Mouse (Mus musculus): ENCODE results near the gene Utp15. TPM values are rescaled to one million over a fixed set of nuclear protein-coding genes. Genes with fewer than 3 reads are reported as not detected.

Utp15 gene
- polyA plus RNA-seq, 1 experiment: 6.9 TPM

DNA sequence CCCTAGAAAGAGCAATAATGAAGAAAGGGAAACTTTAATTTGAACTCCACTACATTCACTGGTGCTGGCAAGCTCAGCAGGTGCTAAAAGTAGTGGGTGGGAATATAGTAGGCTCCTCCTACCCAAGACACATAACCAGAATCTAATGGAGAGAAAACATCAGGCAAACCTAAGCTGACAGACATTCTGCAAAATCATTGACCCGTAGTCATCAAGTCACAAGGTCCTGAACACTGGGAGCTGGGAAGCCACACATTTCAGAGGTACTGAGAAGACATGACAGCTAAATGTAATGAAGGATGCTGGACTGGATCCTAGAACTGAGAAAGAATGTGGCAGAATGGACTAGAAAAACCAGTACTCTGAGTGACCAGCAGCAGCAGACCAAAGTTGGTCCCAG, 32.3 kb downstream of the Utp15 start:
- WGBS: 77% methylated on average over 1 of the region's 1 CpGs
- Histone ChIP-seq H3K4me1 (ENCODE audit: control insufficient read depth, insufficient read depth, low read length) (no peaks in the 10 kb centered on the region), H3K27me3 (replicated peaks; ENCODE audit: control insufficient read depth, insufficient read depth, low read length) (no peaks in the 10 kb centered on the region), H3K36me3 (ENCODE audit: control insufficient read depth, insufficient read depth, low read length) (no peaks in the 10 kb centered on the region), H3K27ac (ENCODE audit: insufficient read depth, low read depth, low read length) (no peak overlapping the region), H3K4me3 (ENCODE audit: insufficient read depth, low read depth, low read length) (no peak overlapping the region)
- no peak for TF ChIP-seq CTCF (conservative IDR thresholded peaks at IDR 0.05; ENCODE audit: insufficient read depth, insufficient read length, low read depth, low read length)
- no peak for TF ChIP-seq POLR2A (IDR thresholded peaks at IDR 0.05; ENCODE audit: low read depth, low read length)
- DNase-seq: no peak

DNA sequence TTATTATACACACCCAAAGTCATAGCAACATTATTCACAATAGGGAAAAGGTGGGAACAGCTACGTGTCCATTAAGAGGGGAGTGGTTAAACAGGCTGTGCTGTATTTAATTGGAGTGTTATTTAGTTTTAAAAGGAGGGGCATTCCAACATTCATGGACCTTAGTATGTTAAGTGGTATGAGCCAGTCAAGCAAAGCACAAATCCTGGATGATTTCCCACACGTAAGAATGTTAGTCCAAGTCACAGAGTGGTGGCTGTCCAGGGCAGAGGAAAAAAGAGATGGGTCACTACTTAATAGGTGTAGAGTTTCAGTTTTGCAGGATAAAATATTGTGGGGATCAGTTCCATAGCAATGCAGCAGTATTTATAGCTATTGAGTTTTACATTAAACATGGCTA, 36.6 kb downstream of the Utp15 start:
- no peak overlapping the region for H3K27ac ChIP-seq (ENCODE audit: insufficient read depth, low read depth, low read length)
- no peaks in the 10 kb centered on the region for H3K36me3 ChIP-seq (ENCODE audit: control insufficient read depth, insufficient read depth, low read length)
- H3K27me3 ChIP-seq (replicated peaks; ENCODE audit: control insufficient read depth, insufficient read depth, low read length): no peaks in the 10 kb centered on the region
- no peak for DNase-seq
- no peak for TF ChIP-seq CTCF (conservative IDR thresholded peaks at IDR 0.05; ENCODE audit: insufficient read depth, insufficient read length, low read depth, low read length)
- TF ChIP-seq POLR2A (IDR thresholded peaks at IDR 0.05; ENCODE audit: low read depth, low read length): no peak
- 38% methylated on average over 2 of the region's 2 CpGs for WGBS
- H3K4me1 ChIP-seq (ENCODE audit: control insufficient read depth, insufficient read depth, low read length): no peaks in the 10 kb centered on the region
- H3K4me3 ChIP-seq (ENCODE audit: insufficient read depth, low read depth, low read length): no peak overlapping the region

DNA sequence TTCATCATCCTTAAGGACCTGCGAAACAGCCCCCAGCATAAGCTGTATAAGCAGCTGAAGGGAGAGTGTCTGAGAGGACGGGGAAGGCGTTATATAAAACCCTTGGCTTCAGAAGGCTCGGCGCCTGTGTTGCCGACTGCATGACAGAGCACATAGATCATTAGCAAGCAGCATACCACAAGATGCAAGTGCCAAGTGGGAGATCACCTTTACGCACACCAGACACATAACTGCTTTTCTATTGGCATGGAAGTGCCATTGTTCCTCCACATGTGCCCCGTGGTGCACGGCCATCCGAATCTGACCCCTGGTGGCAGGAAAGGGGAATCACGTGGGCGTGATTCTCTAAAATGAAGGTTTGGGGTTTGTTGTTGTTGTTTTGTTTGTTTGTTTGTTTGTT, 40.0 kb downstream of the Utp15 start:
- no peak overlapping the region for H3K27ac ChIP-seq (ENCODE audit: insufficient read depth, low read depth, low read length)
- 24% methylated on average over 12 of the region's 12 CpGs for WGBS
- peak; percentile 33 for DNase-seq
- H3K4me3 ChIP-seq (ENCODE audit: insufficient read depth, low read depth, low read length): no peak overlapping the region
- no peaks in the 10 kb centered on the region for H3K4me1 ChIP-seq (ENCODE audit: control insufficient read depth, insufficient read depth, low read length)
- TF ChIP-seq CTCF (conservative IDR thresholded peaks at IDR 0.05; ENCODE audit: insufficient read depth, insufficient read length, low read depth, low read length) (peak; percentile 75), POLR2A (IDR thresholded peaks at IDR 0.05; ENCODE audit: low read depth, low read length) (no peak)
- H3K36me3 ChIP-seq (ENCODE audit: control insufficient read depth, insufficient read depth, low read length): no peaks in the 10 kb centered on the region
- no peaks in the 10 kb centered on the region for H3K27me3 ChIP-seq (replicated peaks; ENCODE audit: control insufficient read depth, insufficient read depth, low read length)

DNA sequence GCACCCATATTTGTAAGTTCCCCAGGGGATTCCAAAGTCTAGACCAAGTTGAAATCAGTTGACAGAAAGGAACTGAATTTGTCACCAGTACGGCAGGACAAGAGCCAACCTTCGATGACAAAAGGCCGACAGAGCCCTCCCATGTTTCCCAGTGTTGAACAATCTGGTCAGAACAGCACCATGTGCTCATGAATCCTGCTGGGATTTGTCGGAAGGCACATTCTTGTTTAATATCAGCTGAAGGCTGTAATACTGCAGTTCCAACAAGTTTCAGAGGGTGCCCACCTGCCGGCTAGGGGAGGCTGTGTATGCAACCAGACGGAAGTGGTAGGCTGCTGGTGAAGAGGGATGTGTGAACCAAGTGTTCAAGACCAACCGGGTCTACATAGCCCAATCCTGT, 52.7 kb downstream of the Utp15 start:
- no peak for DNase-seq
- Histone ChIP-seq H3K27me3 (replicated peaks; ENCODE audit: control insufficient read depth, insufficient read depth, low read length) (no peaks in the 10 kb centered on the region), H3K4me3 (ENCODE audit: insufficient read depth, low read depth, low read length) (no peak overlapping the region), H3K36me3 (ENCODE audit: control insufficient read depth, insufficient read depth, low read length) (no peaks in the 10 kb centered on the region), H3K27ac (ENCODE audit: insufficient read depth, low read depth, low read length) (no peak overlapping the region), H3K4me1 (ENCODE audit: control insufficient read depth, insufficient read depth, low read length) (no peaks in the 10 kb centered on the region)
- 89% methylated on average over 7 of the region's 7 CpGs for WGBS
- TF ChIP-seq CTCF (conservative IDR thresholded peaks at IDR 0.05; ENCODE audit: insufficient read depth, insufficient read length, low read depth, low read length): no peak
- no peak for TF ChIP-seq POLR2A (IDR thresholded peaks at IDR 0.05; ENCODE audit: low read depth, low read length)

DNA sequence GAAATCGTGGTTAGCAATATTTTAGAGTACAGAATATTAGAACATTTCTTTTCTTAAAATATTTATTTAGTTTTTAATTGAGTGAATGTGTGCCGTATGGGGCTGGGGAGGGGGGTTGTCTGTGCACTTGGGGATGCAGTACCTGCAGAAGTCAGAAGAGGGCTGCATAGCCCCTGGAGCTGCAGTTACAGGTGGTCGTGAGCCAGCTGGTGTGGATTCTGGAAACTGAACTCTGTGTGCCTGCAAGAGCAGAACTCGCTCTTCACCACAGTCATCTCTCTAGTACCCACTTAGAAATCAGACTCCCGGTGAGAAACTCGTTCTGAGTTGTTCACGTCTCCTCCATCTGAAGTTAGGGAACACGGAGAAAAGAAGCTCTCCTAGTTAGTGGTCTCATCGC, 54.0 kb downstream of the Utp15 start:
- WGBS: 56% methylated on average over 9 of the region's 9 CpGs
- Histone ChIP-seq H3K4me3 (ENCODE audit: insufficient read depth, low read depth, low read length) (no peak overlapping the region), H3K27me3 (replicated peaks; ENCODE audit: control insufficient read depth, insufficient read depth, low read length) (no peaks in the 10 kb centered on the region), H3K36me3 (ENCODE audit: control insufficient read depth, insufficient read depth, low read length) (no peaks in the 10 kb centered on the region), H3K4me1 (ENCODE audit: control insufficient read depth, insufficient read depth, low read length) (no peaks in the 10 kb centered on the region), H3K27ac (ENCODE audit: insufficient read depth, low read depth, low read length) (no peak overlapping the region)
- no peak for DNase-seq
- no peak for TF ChIP-seq CTCF (conservative IDR thresholded peaks at IDR 0.05; ENCODE audit: insufficient read depth, insufficient read length, low read depth, low read length)
- no peak for TF ChIP-seq POLR2A (IDR thresholded peaks at IDR 0.05; ENCODE audit: low read depth, low read length)

DNA sequence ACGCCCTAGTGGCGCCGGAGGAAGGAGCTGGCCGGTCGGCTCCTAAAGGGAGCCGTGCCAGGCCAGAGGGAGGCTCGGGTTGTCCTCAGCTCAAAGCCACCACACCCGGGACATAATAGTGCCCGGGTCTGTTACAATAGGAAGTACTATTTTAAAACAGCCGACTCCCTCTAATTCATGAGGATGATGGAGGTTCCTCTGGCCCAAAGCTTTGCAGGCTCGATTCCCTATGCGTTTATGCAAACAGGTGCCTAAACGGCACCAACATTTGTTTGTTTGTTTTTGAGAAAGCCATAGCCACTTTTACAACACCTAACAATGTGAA, 56.3 kb downstream of the Utp15 start:
- Histone ChIP-seq H3K27me3 (replicated peaks; ENCODE audit: control insufficient read depth, insufficient read depth, low read length) (no peaks in the 10 kb centered on the region), H3K4me1 (ENCODE audit: control insufficient read depth, insufficient read depth, low read length) (no peaks in the 10 kb centered on the region), H3K27ac (ENCODE audit: insufficient read depth, low read depth, low read length) (no peak overlapping the region), H3K4me3 (ENCODE audit: insufficient read depth, low read depth, low read length) (peak overlapping the region; percentile 65), H3K36me3 (ENCODE audit: control insufficient read depth, insufficient read depth, low read length) (no peaks in the 10 kb centered on the region)
- 3% methylated on average over 13 of the region's 13 CpGs for WGBS
- TF ChIP-seq POLR2A (IDR thresholded peaks at IDR 0.05; ENCODE audit: low read depth, low read length): no peak
- TF ChIP-seq CTCF (conservative IDR thresholded peaks at IDR 0.05; ENCODE audit: insufficient read depth, insufficient read length, low read depth, low read length): no peak
- no peak for DNase-seq

DNA sequence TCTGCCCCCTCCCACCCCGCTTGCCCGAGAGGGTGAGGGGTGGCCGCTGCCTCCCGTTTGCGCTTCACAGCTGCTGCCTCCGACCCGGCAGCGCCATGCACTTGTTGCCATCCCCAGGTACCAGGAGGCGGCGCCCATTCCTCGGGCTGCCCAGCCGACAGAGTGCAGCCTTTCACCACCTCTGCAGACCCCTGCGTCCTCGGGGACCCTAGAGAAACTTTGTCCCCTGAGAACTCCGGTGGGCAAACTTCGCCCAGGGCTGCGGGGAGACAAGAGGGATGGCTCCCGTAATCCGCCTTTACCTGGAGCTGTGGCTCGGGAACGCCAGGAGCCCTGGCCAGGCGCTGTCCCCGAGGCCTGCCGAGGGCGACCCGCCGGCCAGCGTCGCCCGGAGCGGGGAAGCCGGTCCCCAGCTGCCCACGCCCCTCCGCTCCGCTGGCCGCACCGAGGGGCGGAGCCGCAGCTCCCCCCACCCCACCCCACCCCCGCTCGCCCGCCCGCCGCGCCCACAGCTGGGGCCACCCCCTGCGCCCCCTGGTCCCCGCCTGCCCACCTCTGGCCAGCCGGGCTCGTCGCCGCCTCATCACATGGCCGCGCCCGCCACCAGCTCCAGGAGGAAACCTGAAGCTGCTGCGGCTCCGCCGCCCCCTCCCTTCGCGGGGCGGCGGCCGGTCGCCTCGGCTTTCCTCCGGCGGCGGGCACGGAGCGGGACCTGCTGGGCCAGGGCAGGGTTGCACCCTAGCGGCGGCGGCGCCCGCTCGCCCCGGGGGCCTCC, 56.9 kb downstream of the Utp15 start, which contains the start of gene Arhgef28:
Arhgef28 (minus strand) TSS at position 669 of the 775 bp plus-strand sequence.
- Histone ChIP-seq H3K27me3 (replicated peaks; ENCODE audit: control insufficient read depth, insufficient read depth, low read length) (no peaks in the 10 kb centered on the region), H3K4me3 (ENCODE audit: insufficient read depth, low read depth, low read length) (peak within 1 kb of the TSS; percentile 65), H3K4me1 (ENCODE audit: control insufficient read depth, insufficient read depth, low read length) (no peaks in the 10 kb centered on the region), H3K27ac (ENCODE audit: insufficient read depth, low read depth, low read length) (0 out of 2 replicates have a peak within 1 kb of the TSS, but pooled peaks have one; percentile 29), H3K36me3 (ENCODE audit: control insufficient read depth, insufficient read depth, low read length) (no peaks in the 10 kb centered on the region)
- under 1% methylated on average over 65 of the region's 76 CpGs for WGBS
- peak; percentile 80 for DNase-seq
- TF ChIP-seq POLR2A (IDR thresholded peaks at IDR 0.05; ENCODE audit: low read depth, low read length): no peak
- TF ChIP-seq CTCF (conservative IDR thresholded peaks at IDR 0.05; ENCODE audit: insufficient read depth, insufficient read length, low read depth, low read length): no peak; the same call in 1 of the 2 replicates
